In genomic region chr3:129308102-129308752, GRCm38 (mm10) we compare ENCODE assay signal across 8 mouse cellular contexts. TPM values are rescaled to one million over a fixed set of nuclear protein-coding genes. Genes with fewer than 3 reads are reported as not detected.
DNase-seq lines count a peak whose midpoint lies in the region; ATAC-seq and TF ChIP-seq lines count a peak whose summit lies in the region.

No protein-coding gene starts in this region.

- WGBS in heart, embryonic 16.5 days = 35% methylated on average over 10 of the region's 10 CpGs
- 40% methylated on average over 10 of the region's 10 CpGs for WGBS in heart, embryonic 12.5 days
- 47% methylated on average over 10 of the region's 10 CpGs for WGBS in neural tube, embryonic 13.5 days

- no peak overlapping the region for H3K4me2 ChIP-seq in heart, embryonic 16.5 days (ENCODE audit: low read depth, low read length)
- no peak overlapping the region for H3K4me2 ChIP-seq in heart, embryonic 12.5 days
- H3K4me2 ChIP-seq in neural tube, embryonic 13.5 days = no peak overlapping the region

- 0 out of 2 replicates have a peak, but pooled peaks have one; percentile 65 for ATAC-seq in heart, embryonic 16.5 days (replicated peaks; ENCODE audit: extremely low read depth, insufficient read depth, low FRiP score)
- ATAC-seq in heart, embryonic 12.5 days (ENCODE audit: insufficient number of reproducible peaks, low FRiP score) = no peak
- ATAC-seq in neural tube, embryonic 13.5 days (ENCODE audit: low read depth) = peak; percentile 84; the same call in 1 of the 2 replicates

- H3K9ac ChIP-seq in heart, embryonic 16.5 days (ENCODE audit: low read length) = no peak overlapping the region
- no peak overlapping the region for H3K9ac ChIP-seq in heart, embryonic 12.5 days
- no peak overlapping the region for H3K9ac ChIP-seq in neural tube, embryonic 13.5 days

- TF ChIP-seq CTCF in brain, embryonic 14.5 days (IDR thresholded peaks at IDR 0.05; ENCODE audit: borderline replicate concordance, extremely low read depth, insufficient read depth, insufficient read length) = no peak

- H3K4me1 ChIP-seq in heart, embryonic 16.5 days (ENCODE audit: control insufficient read depth, insufficient read depth, low read length) = no peaks in the 10 kb centered on the region
- H3K4me1 ChIP-seq in heart, embryonic 12.5 days (replicated peaks) = no peaks in the 10 kb centered on the region
- peaks cover 10% of the 10 kb centered on the region for H3K4me1 ChIP-seq in neural tube, embryonic 13.5 days (replicated peaks)

- no peak for TF ChIP-seq POLR2A in brain, embryonic 14.5 days (IDR thresholded peaks at IDR 0.05; ENCODE audit: borderline replicate concordance, extremely low read depth, insufficient read depth, insufficient read length, poor library complexity, severe bottlenecking)

- H3K27ac ChIP-seq in heart, embryonic 16.5 days (ENCODE audit: low read length) = no peak overlapping the region
- H3K27ac ChIP-seq in heart, embryonic 12.5 days (ENCODE audit: poor library complexity, severe bottlenecking) = no peak overlapping the region
- H3K27ac ChIP-seq in neural tube, embryonic 13.5 days (replicated peaks) = no peak overlapping the region

- H3K4me3 ChIP-seq in heart, embryonic 16.5 days (ENCODE audit: low read length) = no peak overlapping the region; the same call in 1 of the 2 replicates
- H3K4me3 ChIP-seq in heart, embryonic 12.5 days = no peak overlapping the region
- no peak overlapping the region for H3K4me3 ChIP-seq in neural tube, embryonic 13.5 days

- H3K27me3 ChIP-seq in heart, embryonic 16.5 days (ENCODE audit: control insufficient read depth, insufficient read depth, low read length) = no peaks in the 10 kb centered on the region; the same call in 1 of the 2 replicates
- H3K27me3 ChIP-seq in heart, embryonic 12.5 days (replicated peaks) = 0 out of 2 replicates have a peak, but pooled peaks cover 5% of the 10 kb centered on the region
- H3K27me3 ChIP-seq in neural tube, embryonic 13.5 days = no peaks in the 10 kb centered on the region

- no peaks in the 10 kb centered on the region for H3K9me3 ChIP-seq in heart, embryonic 16.5 days (replicated peaks; ENCODE audit: control insufficient read depth, low read length)
- no peaks in the 10 kb centered on the region; the same call in 1 of the 2 replicates for H3K9me3 ChIP-seq in heart, embryonic 12.5 days (replicated peaks)
- H3K9me3 ChIP-seq in neural tube, embryonic 13.5 days = no peaks in the 10 kb centered on the region

- H3K36me3 ChIP-seq in heart, embryonic 16.5 days (ENCODE audit: control insufficient read depth, insufficient read depth) = no peaks in the 10 kb centered on the region
- no peaks in the 10 kb centered on the region for H3K36me3 ChIP-seq in heart, embryonic 12.5 days
- H3K36me3 ChIP-seq in neural tube, embryonic 13.5 days = no peaks in the 10 kb centered on the region

- DNase-seq in CD4-positive helper T cell, adult 2 months (ENCODE audit: low read depth, low spot score) = peak; percentile 61
- peak; percentile 88 for DNase-seq in brain, embryonic 14.5 days (ENCODE audit: low read depth)
- DNase-seq in induced T-regulatory cell, adult 2 months (ENCODE audit: low read depth) = peak; percentile 80
- DNase-seq in testis, postnatal 10 days (ENCODE audit: low spot score) = no peak
- DNase-seq in gastrocnemius, postnatal 25 days = no peak

RNA-seq across cellular contexts. Expression of gene Enpep, which starts 24.3 kb away (rescaled TPM):
- 14.4 and 16.4 TPM in 2 replicates for polyA plus RNA-seq in heart, embryonic 16.5 days (2015; fragmentation: Nextera tagmentation; extraction: Ambion mirVana)
- 14.6 and 15.5 TPM in 2 replicates for polyA plus RNA-seq in heart, embryonic 12.5 days (2016; fragmentation: Nextera tagmentation; extraction: Ambion mirVana)
- 1.2 and 1.7 TPM in 2 replicates for polyA plus RNA-seq in brain, embryonic 14.5 days (2012; rRNA removed)
- 1.5 and 2.1 TPM in 2 replicates for polyA plus RNA-seq in neural tube, embryonic 13.5 days (2015; fragmentation: Nextera tagmentation; extraction: Ambion mirVana)
- 1 to 10 TPM; 1.6 to 2.9 TPM for total RNA-seq in gastrocnemius, postnatal 25 days (2021)

Comparison
In these comparisons a context has a peak if more than half of its experiments do, and no peak if none do; other contexts are left out.
1. DNase-seq: peak in CD4-positive helper T cell, adult 2 months (single experiment), brain, embryonic 14.5 days (single experiment) and induced T-regulatory cell, adult 2 months (single experiment); none in testis, postnatal 10 days (single experiment) and gastrocnemius, postnatal 25 days (single experiment).